Mouse (Mus musculus) limb, embryonic 14.5 days (tissue): ENCODE measurements at regions not wholly inside any gene's neighbourhood (a gene's known extent, or its start where the extent isn't known, plus 50 kb on each side); places are given as distances from the start of the nearest gene placed in this dataset.

Source experiments
- ATAC-seq: fragments of 200-750 bp; cut with Nextera tagmentation; 2 replicates; pipeline ENCODE4 v1.8.0; 2017; ENCODE audit warnings: low read depth, moderate number of reproducible peaks, moderate TSS enrichment; ENCODE audit not compliant: low FRiP score
- DNase-seq: peaks from one replicate; pipeline ENCODE4 v3.0.0-alpha.2; 2015; ENCODE audit warnings: low spot score
- H3K27ac ChIP-seq: fragments of 300-500 bp; sonication (generic); replicated peaks from 2 replicates; pipeline ENCODE4 v1.5.1; 2014; ENCODE audit warnings: low read depth, mild to moderate bottlenecking, low read length, moderate library complexity, mixed read lengths
- H3K27me3 ChIP-seq: fragments of 300-500 bp; sonication (generic); 2 replicates; pipeline ENCODE4 v1.6.1; 2014; ENCODE audit warnings: low read length, mixed read lengths; ENCODE audit not compliant: control insufficient read depth, insufficient read depth
- H3K36me3 ChIP-seq: fragments of 300-500 bp; sonication (generic); 2 replicates; pipeline ENCODE4 v1.6.1; 2014; ENCODE audit warnings: mild to moderate bottlenecking, low read length, moderate library complexity, mixed read lengths; ENCODE audit not compliant: control insufficient read depth, insufficient read depth
- H3K4me1 ChIP-seq: fragments of 300-500 bp; sonication (generic); 2 replicates; pipeline ENCODE4 v1.6.1; 2014; ENCODE audit warnings: antibody characterized with exemption, low read length, mixed read lengths; ENCODE audit not compliant: control insufficient read depth, insufficient read depth
- H3K4me2 ChIP-seq: fragments of 300-500 bp; sonication (generic); replicated peaks from 2 replicates; pipeline ENCODE4 v1.6.1; 2014; ENCODE audit warnings: low read depth, mild to moderate bottlenecking, low read length, moderate library complexity; ENCODE audit not compliant: severe bottlenecking
- H3K4me3 ChIP-seq: fragments of 300-500 bp; sonication (generic); replicated peaks from 2 replicates; pipeline ENCODE4 v1.5.1; 2014; ENCODE audit warnings: low read length
- H3K9ac ChIP-seq: fragments of 300-500 bp; sonication (generic); 2 replicates; pipeline ENCODE4 v1.6.1; 2014; ENCODE audit warnings: mild to moderate bottlenecking, low read depth, low read length, moderate library complexity; ENCODE audit not compliant: severe bottlenecking
- H3K9me3 ChIP-seq: fragments of 300-500 bp; sonication (generic); 2 replicates; pipeline ENCODE4 v1.6.1; 2016; ENCODE audit warnings: low read length; ENCODE audit not compliant: control insufficient read depth
- POLR2A ChIP-seq: fragments of 200-500 bp; IDR thresholded peaks from 2 replicates; pipeline ENCODE4 v1.8.0; 2012; ENCODE audit warnings: inconsistent platforms, mild to moderate bottlenecking, moderate library complexity, borderline replicate concordance; ENCODE audit not compliant: insufficient read depth, insufficient read length; ENCODE audit errors: extremely low read depth
- WGBS: fragments of 180-500 bp; shearing (Covaris S2); extraction: QIAGEN DNeasy Blood & Tissue Kit; methylation state at CpG from one replicate; pipeline ENCODE4 v1.1.7; 2014; 5-methylcytosine and 5-hydroxymethylcytosine counted together

- Histone ChIP-seq H3K36me3 (no peaks in the 10 kb centered on the region), H3K9me3 (no peaks in the 10 kb centered on the region), H3K27me3 (no peaks in the 10 kb centered on the region), H3K27ac (no peak overlapping the region), H3K4me2 (no peak overlapping the region), H3K9ac (no peak overlapping the region), H3K4me3 (no peak overlapping the region), H3K4me1 (no peaks in the 10 kb centered on the region)
- DNase-seq = no peak
- ATAC-seq = no peak
- no peak for TF ChIP-seq POLR2A
- 35% methylated on average over 10 of the region's 10 CpGs for WGBS
Measured at GRCm38 (mm10) chrX:99581632-99582466, 110.8 kb upstream of the Pja1 start.

- ATAC-seq (no peak), DNase-seq (no peak)
- Histone ChIP-seq H3K4me2 (no peak overlapping the region), H3K27me3 (no peaks in the 10 kb centered on the region), H3K4me3 (no peak overlapping the region), H3K4me1 (peaks cover 1% of the 10 kb centered on the region; the same call in 1 of the 2 replicates), H3K27ac (no peak overlapping the region), H3K36me3 (no peaks in the 10 kb centered on the region), H3K9me3 (no peaks in the 10 kb centered on the region), H3K9ac (no peak overlapping the region)
- WGBS = 41% methylated on average over 4 of the region's 4 CpGs
- no peak for TF ChIP-seq POLR2A
Measured at GRCm38 (mm10) chrX:99579206-99579605, 108.1 kb upstream of the Pja1 start.

- H3K27me3 ChIP-seq = no peaks in the 10 kb centered on the region
- WGBS = 33% methylated on average over 2 of the region's 2 CpGs
Measured at GRCm38 (mm10) chrX:99578796-99579195, 107.7 kb upstream of the Pja1 start.

GRCm38 (mm10) chrX:99575105-99575504 lies 104.0 kb upstream of the Pja1 start:
- Histone ChIP-seq H3K27me3 (no peaks in the 10 kb centered on the region), H3K27ac (no peak overlapping the region), H3K36me3 (no peaks in the 10 kb centered on the region), H3K4me2 (no peak overlapping the region; the same call in 1 of the 2 replicates), H3K4me1 (peaks cover 3% of the 10 kb centered on the region; the same call in 1 of the 2 replicates), H3K9me3 (no peaks in the 10 kb centered on the region), H3K9ac (no peak overlapping the region), H3K4me3 (no peak overlapping the region)
- TF ChIP-seq POLR2A = no peak
- no peak for DNase-seq
- 46% methylated on average over 5 of the region's 5 CpGs for WGBS
- 0 out of 2 replicates have a peak, but pooled peaks have one; percentile 9 for ATAC-seq

More at GRCm38 (mm10) chrX:99578796-99579195, 107.7 kb upstream of the Pja1 start:
- Histone ChIP-seq H3K4me1 (peaks cover 3% of the 10 kb centered on the region; the same call in 1 of the 2 replicates), H3K27ac (no peak overlapping the region), H3K4me3 (no peak overlapping the region), H3K4me2 (no peak overlapping the region), H3K36me3 (no peaks in the 10 kb centered on the region), H3K9ac (no peak overlapping the region), H3K9me3 (no peaks in the 10 kb centered on the region)
- DNase-seq (no peak), ATAC-seq (no peak)
- no peak for TF ChIP-seq POLR2A

GRCm38 (mm10) chrX:99574441-99575103 lies 103.5 kb upstream of the Pja1 start:
- Histone ChIP-seq H3K27me3 (no peaks in the 10 kb centered on the region), H3K4me1 (peaks cover 3% of the 10 kb centered on the region; the same call in 1 of the 2 replicates), H3K27ac (no peak overlapping the region), H3K9me3 (no peaks in the 10 kb centered on the region), H3K36me3 (no peaks in the 10 kb centered on the region), H3K4me3 (peak overlapping the region; percentile 10), H3K9ac (no peak overlapping the region), H3K4me2 (peak overlapping the region; percentile 43)
- DNase-seq (peak; percentile 32), ATAC-seq (peak; percentile 30; the same call in 1 of the 2 replicates)
- 38% methylated on average over 16 of the region's 18 CpGs for WGBS
- TF ChIP-seq POLR2A = no peak
